Mouse (Mus musculus) cerebellum, adult 11 months (tissue): ENCODE results near the gene Lrrc55.
"Not testable (repeated sequence)": the region's sequence is repeated elsewhere in the genome, so short reads cannot be mapped to it uniquely, and the experiment has no call there.

ENCODE experiments used
- DNase-seq: peaks from one replicate; pipeline ENCODE4 v3.0.0; 2022

The Lrrc55 gene

GRCm38 (mm10) chr2:85196901-85197300, at the start of gene Lrrc55:
Gene Lrrc55 (minus strand): TSS chr2:85197197.
- DNase-seq, result no peak

- peak; percentile 43 for DNase-seq
These were observed 49.6 kb upstream of the Lrrc55 start for GRCm38 (mm10) chr2:85246506-85247082.

- no peak for DNase-seq
These were observed 48.7 kb upstream of the Lrrc55 start for GRCm38 (mm10) chr2:85245737-85246136.

- no peak for DNase-seq
These were observed 41.2 kb upstream of the Lrrc55 start for GRCm38 (mm10) chr2:85238068-85238667.

- not testable (repeated sequence) for DNase-seq
These were observed 40.2 kb upstream of the Lrrc55 start for GRCm38 (mm10) chr2:85237231-85237630.

GRCm38 (mm10) chr2:85230771-85231511, 33.9 kb upstream of the Lrrc55 start:
- no peak for DNase-seq

- DNase-seq, result no peak
These were observed 32.6 kb upstream of the Lrrc55 start for GRCm38 (mm10) chr2:85229606-85230005.

GRCm38 (mm10) chr2:85227816-85228335, 30.9 kb upstream of the Lrrc55 start:
- no peak for DNase-seq

GRCm38 (mm10) chr2:85224221-85225179, 27.5 kb upstream of the Lrrc55 start:
- no peak for DNase-seq

- DNase-seq, result no peak
These were observed 19.6 kb upstream of the Lrrc55 start for GRCm38 (mm10) chr2:85216606-85217005.

GRCm38 (mm10) chr2:85213746-85214145, 16.7 kb upstream of the Lrrc55 start:
- DNase-seq, result peak; percentile 68

GRCm38 (mm10) chr2:85209301-85209700, 12.3 kb upstream of the Lrrc55 start:
- DNase-seq, result no peak

- no peak for DNase-seq
These were observed 8.2 kb upstream of the Lrrc55 start for GRCm38 (mm10) chr2:85205170-85205569.

- no peak for DNase-seq
These were observed 1.3 kb upstream of the Lrrc55 start for GRCm38 (mm10) chr2:85198011-85198965.

GRCm38 (mm10) chr2:85194566-85194965, 2.4 kb downstream of the Lrrc55 start:
- DNase-seq, result no peak

- DNase-seq, result no peak
These were observed 9.3 kb downstream of the Lrrc55 start for GRCm38 (mm10) chr2:85187582-85188151.

GRCm38 (mm10) chr2:85178139-85178800, 18.7 kb downstream of the Lrrc55 start:
- DNase-seq, result no peak

GRCm38 (mm10) chr2:85173545-85173944, 23.5 kb downstream of the Lrrc55 start:
- no peak for DNase-seq

GRCm38 (mm10) chr2:85172763-85173103, 24.3 kb downstream of the Lrrc55 start:
- no peak for DNase-seq

- DNase-seq, result no peak
These were observed 24.8 kb downstream of the Lrrc55 start for GRCm38 (mm10) chr2:85172071-85172762.
